Mouse (Mus musculus): Measurements from ENCODE around the gene Prg3.

- TF ChIP-seq CTCF (IDR thresholded peaks at IDR 0.05) (no peak), EP300 (IDR thresholded peaks at IDR 0.05) (no peak)
Measured at GRCm38 (mm10) chr2:85006600-85006999, 18.6 kb downstream of the Prg3 start.
